Mouse (Mus musculus): ENCODE measurements at regions not wholly inside any gene's neighbourhood (a gene's known extent, or its start where the extent isn't known, plus 50 kb on each side); places are given as distances from the start of the nearest gene placed in this dataset.

GRCm38 (mm10) chr9:83326437-83327086 lies 114.4 kb downstream of the Lca5 start:
- no peak for DNase-seq (ENCODE audit: low read depth, low spot score)

- no peak for DNase-seq (ENCODE audit: low read depth, low spot score)
Measured at GRCm38 (mm10) chr9:83325910-83326309, 115.0 kb downstream of the Lca5 start.

- no peak for DNase-seq (ENCODE audit: low read depth, low spot score)
Measured at GRCm38 (mm10) chr9:83324336-83324735, 116.6 kb downstream of the Lca5 start.

GRCm38 (mm10) chr9:83322991-83323583 lies 117.8 kb downstream of the Lca5 start:
- peak; percentile 34 for DNase-seq (ENCODE audit: low read depth, low spot score)

GRCm38 (mm10) chr9:83321793-83322192 lies 119.1 kb downstream of the Lca5 start:
- no peak for DNase-seq (ENCODE audit: low read depth, low spot score)

GRCm38 (mm10) chr9:83320834-83321233 lies 120.1 kb downstream of the Lca5 start:
- no peak for DNase-seq (ENCODE audit: low read depth, low spot score)

GRCm38 (mm10) chr9:83316818-83317162 lies 124.1 kb downstream of the Lca5 start:
- DNase-seq (ENCODE audit: low read depth, low spot score): no peak

GRCm38 (mm10) chr9:83315941-83316817 lies 124.7 kb downstream of the Lca5 start:
- DNase-seq (ENCODE audit: low read depth, low spot score): peak; percentile 17

GRCm38 (mm10) chr9:83308771-83309170 lies 132.2 kb downstream of the Lca5 start:
- peak; percentile 13 for DNase-seq (ENCODE audit: low read depth, low spot score)

- no peak for DNase-seq (ENCODE audit: low read depth, low spot score)
Measured at GRCm38 (mm10) chr9:83308092-83308491, 132.8 kb downstream of the Lca5 start.

GRCm38 (mm10) chr9:83307349-83307938 lies 133.5 kb downstream of the Lca5 start:
- DNase-seq (ENCODE audit: low read depth, low spot score): no peak

GRCm38 (mm10) chr9:83304925-83305324 lies 136.0 kb downstream of the Lca5 start:
- DNase-seq (ENCODE audit: low read depth, low spot score): peak; percentile 13

DNA sequence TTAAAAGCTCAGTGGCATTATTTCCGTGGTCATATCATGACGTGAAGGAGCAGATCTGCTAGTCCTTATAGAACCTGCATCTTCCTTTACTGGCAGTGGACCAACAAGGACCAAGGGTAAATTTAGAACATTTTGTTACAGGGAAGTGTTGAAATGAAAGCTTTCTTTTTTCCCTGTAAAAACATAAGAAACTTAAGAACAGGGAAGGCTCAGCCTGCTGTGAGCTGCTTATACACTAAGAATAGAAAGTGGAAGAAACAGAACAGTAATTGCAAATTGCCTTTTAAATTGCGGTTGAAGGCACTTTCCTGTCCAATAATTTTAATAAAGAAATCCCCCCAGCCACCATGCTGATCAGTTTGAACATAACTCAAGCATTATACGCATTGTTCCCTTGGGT lies 140.4 kb downstream of the Lca5 start:
- no peak for DNase-seq (ENCODE audit: low read depth, low spot score)

DNA sequence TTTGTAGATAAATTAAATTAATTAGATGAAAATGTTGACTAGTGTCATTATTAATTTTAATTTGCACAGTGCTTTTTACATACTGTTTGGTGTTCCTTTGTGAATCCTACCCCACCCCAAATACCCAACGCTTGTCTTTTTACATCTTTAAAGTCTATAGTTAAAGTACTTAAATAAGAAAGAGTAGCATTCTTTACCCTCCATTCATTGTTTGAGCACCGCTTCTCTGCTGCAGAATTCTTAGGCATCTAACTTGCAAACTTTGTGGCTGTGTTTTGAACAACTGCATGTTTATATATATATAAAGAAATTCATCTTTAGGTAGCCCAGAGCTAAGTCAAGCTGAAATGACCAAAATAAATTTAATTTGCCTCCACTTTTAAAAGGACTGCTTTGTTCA lies 140.9 kb downstream of the Lca5 start:
- DNase-seq (ENCODE audit: low read depth, low spot score): no peak

- no peak for DNase-seq (ENCODE audit: low read depth, low spot score)
Measured at GRCm38 (mm10) chr9:83299623-83300022, 141.3 kb downstream of the Lca5 start.

DNA sequence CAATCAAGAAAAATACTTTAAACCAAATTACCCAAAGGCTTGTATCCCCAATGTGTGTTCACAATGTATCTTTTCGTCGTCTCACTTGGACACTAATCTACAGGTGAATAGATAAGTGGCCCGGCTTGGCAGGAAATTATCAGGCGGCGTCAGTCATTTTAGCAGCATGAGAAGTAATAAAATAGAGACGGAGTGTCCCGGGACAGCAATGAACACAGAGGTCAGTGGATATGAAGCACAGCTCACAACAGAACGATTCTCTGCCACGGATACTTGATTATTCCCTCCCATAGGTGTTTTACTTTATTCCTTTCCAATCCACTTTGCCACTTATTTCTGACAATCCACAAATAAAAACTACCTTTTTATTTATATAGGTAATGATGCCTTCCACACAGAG lies 145.5 kb downstream of the Lca5 start:
- DNase-seq (ENCODE audit: low read depth, low spot score): no peak

DNA sequence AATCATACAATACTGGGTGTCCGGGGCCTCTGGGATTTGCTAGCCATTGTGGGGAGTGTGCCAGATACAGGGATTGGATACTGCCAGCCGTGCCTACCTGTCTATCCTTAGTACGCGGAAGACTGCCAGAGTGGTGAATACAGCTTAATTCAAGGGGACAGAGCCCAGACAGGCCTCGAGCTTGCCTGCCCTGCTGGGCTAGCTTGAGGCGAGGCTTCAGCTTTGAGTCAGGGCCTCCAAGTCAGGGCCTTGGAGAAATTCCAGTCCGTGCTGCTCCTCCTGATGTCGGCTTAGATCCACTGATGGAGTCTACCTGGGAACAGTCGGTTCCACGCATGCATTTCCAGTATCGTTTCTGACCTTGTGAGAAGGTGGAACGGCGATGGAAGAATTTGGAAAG lies 146.5 kb downstream of the Lca5 start:
- DNase-seq (ENCODE audit: low read depth, low spot score): no peak

GRCm38 (mm10) chr9:83284097-83284496 lies 137.6 kb upstream of the Hmgn3 start:
- DNase-seq (ENCODE audit: low read depth, low spot score): no peak

GRCm38 (mm10) chr9:83283662-83284061 lies 137.2 kb upstream of the Hmgn3 start:
- DNase-seq (ENCODE audit: low read depth, low spot score): no peak

DNA sequence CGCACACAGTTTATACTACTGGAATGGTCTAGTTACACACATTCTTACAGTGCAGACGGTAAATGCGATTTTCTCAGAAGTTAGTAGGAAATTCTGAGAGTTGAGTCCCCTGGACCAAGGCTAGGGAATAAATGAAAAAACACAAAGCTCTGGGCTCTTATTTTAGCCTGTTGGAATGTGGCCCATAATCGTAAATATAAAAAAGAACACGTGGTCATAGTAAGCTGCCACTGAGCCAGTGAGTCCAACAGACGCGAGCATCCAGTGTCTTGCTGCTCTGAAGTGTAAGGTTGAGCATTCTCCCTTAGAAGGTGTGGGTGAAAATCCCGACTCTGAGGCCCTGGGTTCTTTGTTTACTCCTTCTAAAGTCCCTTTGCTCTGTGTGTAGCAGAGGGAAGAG lies 136.8 kb upstream of the Hmgn3 start:
- DNase-seq (ENCODE audit: low read depth, low spot score): no peak

- DNase-seq (ENCODE audit: low read depth, low spot score): no peak
Measured at GRCm38 (mm10) chr9:83277791-83278190, 131.3 kb upstream of the Hmgn3 start.

DNA sequence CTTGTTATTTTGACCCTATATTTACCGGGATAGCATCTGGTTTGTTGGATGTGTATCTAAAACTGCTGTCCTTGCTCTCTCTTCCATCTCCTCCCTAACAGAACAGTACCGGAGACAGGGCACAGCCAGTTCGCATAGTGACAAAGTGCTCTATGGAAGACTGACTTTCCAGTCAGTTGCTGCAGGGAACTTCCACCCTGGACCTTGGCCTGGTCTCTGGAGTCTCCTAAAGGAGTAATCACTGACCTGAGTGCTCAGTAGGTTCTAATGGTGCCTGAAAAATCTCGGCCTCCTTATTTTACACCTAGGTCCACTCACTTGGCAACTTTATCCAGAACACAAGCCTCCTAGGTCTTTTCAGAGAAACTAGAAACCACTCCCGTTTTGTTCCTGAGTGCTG lies 130.9 kb upstream of the Hmgn3 start:
- no peak for DNase-seq (ENCODE audit: low read depth, low spot score)
